Mouse (Mus musculus) forebrain, embryonic 13.5 days (tissue): ENCODE results near the gene Chd1. TPM values are rescaled to one million over a fixed set of nuclear protein-coding genes. Genes with fewer than 3 reads are reported as not detected.

Source experiments
- ATAC-seq: fragments of 200-750 bp; cut with Nextera tagmentation; 2 replicates; pipeline ENCODE4 v1.8.0; 2017
- H3K27ac ChIP-seq: fragments of 300-500 bp; sonication (generic); 2 replicates; pipeline ENCODE4 v1.5.1; 2015; ENCODE audit warnings: inconsistent platforms, mild to moderate bottlenecking, moderate library complexity
- H3K27me3 ChIP-seq: fragments of 300-500 bp; sonication (generic); 2 replicates; pipeline ENCODE4 v1.6.1; 2015; ENCODE audit warnings: mild to moderate bottlenecking, inconsistent platforms
- H3K36me3 ChIP-seq: fragments of 300-500 bp; sonication (generic); 2 replicates; pipeline ENCODE4 v1.6.1; 2015; ENCODE audit warnings: mild to moderate bottlenecking, inconsistent platforms; ENCODE audit not compliant: poor library complexity, severe bottlenecking
- H3K4me1 ChIP-seq: fragments of 300-500 bp; sonication (generic); 2 replicates; pipeline ENCODE4 v1.6.1; 2015; ENCODE audit warnings: inconsistent platforms
- H3K4me2 ChIP-seq: fragments of 300-500 bp; sonication (generic); 2 replicates; pipeline ENCODE4 v1.6.1; 2015; ENCODE audit warnings: inconsistent platforms, mild to moderate bottlenecking, moderate library complexity
- H3K4me3 ChIP-seq: fragments of 300-500 bp; sonication (generic); 2 replicates; pipeline ENCODE4 v1.5.1; 2015; ENCODE audit warnings: mild to moderate bottlenecking, inconsistent platforms
- H3K9ac ChIP-seq: fragments of 300-500 bp; sonication (generic); 2 replicates; pipeline ENCODE4 v1.6.1; 2015; ENCODE audit warnings: mild to moderate bottlenecking, inconsistent platforms
- H3K9me3 ChIP-seq: fragments of 300-500 bp; sonication (generic); replicated peaks from 2 replicates; pipeline ENCODE4 v1.6.1; 2016; ENCODE audit warnings: inconsistent platforms
- WGBS: fragments of 180-500 bp; shearing (Covaris S2); methylation state at CpG from one replicate; pipeline ENCODE4 v1.1.7; 2015; 5-methylcytosine and 5-hydroxymethylcytosine counted together
- polyA plus RNA-seq: library from polyadenylated mRNA; unstranded; fragments of >200 nt; fragmentation: Nextera tagmentation; extraction: Ambion mirVana; gene quantifications from 2 replicates; pipeline ENCODE4 v1.2.1, GENCODE M21; 2015

Chd1 gene
- polyA plus RNA-seq, result 27.9 and 28.1 TPM in 2 replicates

DNA sequence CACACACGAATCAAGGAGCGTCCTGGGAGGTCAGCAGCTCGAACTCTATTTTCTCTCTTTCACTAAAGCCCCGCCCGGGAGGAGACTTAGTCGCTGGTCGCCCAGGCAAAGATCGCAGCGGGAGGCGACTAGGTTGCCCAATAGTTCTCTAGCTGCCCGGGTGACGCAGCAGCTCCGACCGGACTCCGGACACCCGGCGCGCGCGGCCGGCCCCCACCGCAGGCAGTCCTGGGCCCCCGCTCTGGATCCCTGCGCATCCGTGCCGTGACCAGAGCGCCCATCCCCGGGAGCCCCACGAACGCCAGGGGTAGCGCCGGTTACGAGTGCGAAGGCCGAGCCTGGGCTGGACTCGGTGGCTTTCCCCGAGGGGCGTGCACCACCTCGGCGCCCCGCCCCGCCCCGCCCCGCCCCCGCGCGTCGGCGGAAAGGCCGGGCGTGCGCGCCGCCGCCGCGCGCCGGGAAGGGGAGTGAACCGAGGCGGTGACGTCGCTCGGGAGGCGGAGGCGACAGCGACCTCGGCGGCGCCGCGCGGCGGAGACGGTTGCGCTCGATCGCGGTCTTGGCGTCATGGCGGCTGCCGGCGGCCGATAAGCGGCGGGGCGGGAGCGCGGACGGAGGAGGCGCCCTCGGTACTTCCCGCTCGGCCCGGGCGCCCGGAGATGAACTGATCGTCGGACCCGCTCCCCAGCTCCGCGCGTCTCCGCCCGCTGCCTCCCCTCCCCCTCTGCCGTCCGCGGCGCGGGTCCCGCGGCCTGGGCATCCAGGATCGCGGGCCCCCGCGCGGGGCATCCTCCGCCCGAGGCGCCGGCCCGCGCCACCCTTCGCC, at the start of gene Chd1:
Chd1 (plus strand) TSS at position 493 of the 826 bp plus-strand sequence.
- Histone ChIP-seq H3K9ac (peak within 1 kb of the TSS; percentile 89), H3K9me3 (no peaks in the 10 kb centered on the region), H3K4me1 (peaks cover 34% of the 10 kb centered on the region), H3K27me3 (no peaks in the 10 kb centered on the region), H3K4me3 (peak within 1 kb of the TSS; percentile 88), H3K4me2 (peak within 1 kb of the TSS; percentile 95), H3K36me3 (peaks cover 12% of the 10 kb centered on the region), H3K27ac (peak within 1 kb of the TSS; percentile 94)
- peak; percentile 97 for ATAC-seq
- under 1% methylated on average over 75 of the region's 124 CpGs for WGBS

DNA sequence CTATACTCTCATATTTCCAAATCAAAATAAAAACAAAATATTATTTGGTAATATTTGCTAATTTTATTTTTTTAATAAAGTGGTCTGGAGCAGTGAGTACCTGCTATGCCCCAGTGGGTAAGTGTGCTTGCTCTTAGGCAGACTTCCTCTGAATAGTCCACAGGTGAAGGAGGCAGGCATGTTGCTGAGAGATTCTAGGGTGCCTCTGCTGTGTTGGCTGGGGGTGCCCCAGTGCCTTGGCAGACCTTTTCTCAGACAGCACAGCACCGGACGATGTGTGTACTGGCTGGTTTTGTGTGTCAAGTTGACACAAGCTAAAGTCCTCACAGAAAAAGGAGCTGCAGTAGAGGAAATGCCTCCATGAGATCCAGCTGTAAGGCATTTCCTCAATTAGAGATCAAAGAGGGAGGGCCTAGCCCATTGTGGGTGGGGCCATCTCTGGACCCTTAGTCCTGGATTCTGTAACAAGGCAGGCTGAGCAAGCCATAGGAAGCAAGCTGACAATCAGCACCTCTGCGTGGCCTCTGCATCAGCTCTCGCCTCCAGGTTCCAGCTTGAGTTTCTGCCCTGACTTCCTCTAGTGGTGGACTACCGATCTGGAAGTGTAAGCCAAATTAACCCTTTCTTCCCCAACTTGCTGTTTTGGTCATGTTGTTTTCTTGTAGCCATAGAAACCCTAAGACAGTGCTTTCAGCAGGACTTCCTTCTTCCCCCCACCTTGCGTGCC, 47.7 kb upstream of the Chd1 start:
- no peak overlapping the region for H3K9ac ChIP-seq
- no peaks in the 10 kb centered on the region for H3K9me3 ChIP-seq
- no peaks in the 10 kb centered on the region for H3K36me3 ChIP-seq
- 29% methylated on average over 6 of the region's 6 CpGs for WGBS
- no peaks in the 10 kb centered on the region for H3K27me3 ChIP-seq
- H3K4me3 ChIP-seq, result no peak overlapping the region
- no peak overlapping the region for H3K27ac ChIP-seq
- no peak overlapping the region for H3K4me2 ChIP-seq
- peak; percentile 50; the same call in 1 of the 2 replicates for ATAC-seq
- no peaks in the 10 kb centered on the region for H3K4me1 ChIP-seq

DNA sequence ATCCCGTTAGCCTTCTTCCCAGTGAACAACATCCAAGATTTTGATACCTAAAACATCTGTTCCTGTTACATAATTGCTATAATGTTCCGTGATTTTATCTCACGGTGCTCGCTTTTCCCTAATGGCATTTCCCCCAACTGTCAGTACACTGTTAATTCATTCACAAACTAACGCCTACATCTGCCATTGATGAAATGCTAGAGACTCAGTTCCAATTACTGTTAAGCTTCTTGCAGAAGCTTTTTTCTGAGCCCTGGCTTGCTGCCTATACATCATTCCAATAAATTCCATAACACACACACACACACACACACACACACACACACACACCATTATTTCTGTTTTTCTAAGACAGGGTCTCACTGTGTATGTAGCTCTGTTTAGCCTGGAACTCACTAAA, 31.9 kb upstream of the Chd1 start:
- H3K9ac ChIP-seq, result no peak overlapping the region
- no peaks in the 10 kb centered on the region for H3K4me1 ChIP-seq
- H3K27ac ChIP-seq, result no peak overlapping the region
- H3K4me3 ChIP-seq, result no peak overlapping the region
- H3K36me3 ChIP-seq, result no peaks in the 10 kb centered on the region
- no peaks in the 10 kb centered on the region for H3K27me3 ChIP-seq
- H3K9me3 ChIP-seq, result no peaks in the 10 kb centered on the region
- ATAC-seq, result no peak
- 61% methylated on average over 5 of the region's 5 CpGs for WGBS
- H3K4me2 ChIP-seq, result no peak overlapping the region

DNA sequence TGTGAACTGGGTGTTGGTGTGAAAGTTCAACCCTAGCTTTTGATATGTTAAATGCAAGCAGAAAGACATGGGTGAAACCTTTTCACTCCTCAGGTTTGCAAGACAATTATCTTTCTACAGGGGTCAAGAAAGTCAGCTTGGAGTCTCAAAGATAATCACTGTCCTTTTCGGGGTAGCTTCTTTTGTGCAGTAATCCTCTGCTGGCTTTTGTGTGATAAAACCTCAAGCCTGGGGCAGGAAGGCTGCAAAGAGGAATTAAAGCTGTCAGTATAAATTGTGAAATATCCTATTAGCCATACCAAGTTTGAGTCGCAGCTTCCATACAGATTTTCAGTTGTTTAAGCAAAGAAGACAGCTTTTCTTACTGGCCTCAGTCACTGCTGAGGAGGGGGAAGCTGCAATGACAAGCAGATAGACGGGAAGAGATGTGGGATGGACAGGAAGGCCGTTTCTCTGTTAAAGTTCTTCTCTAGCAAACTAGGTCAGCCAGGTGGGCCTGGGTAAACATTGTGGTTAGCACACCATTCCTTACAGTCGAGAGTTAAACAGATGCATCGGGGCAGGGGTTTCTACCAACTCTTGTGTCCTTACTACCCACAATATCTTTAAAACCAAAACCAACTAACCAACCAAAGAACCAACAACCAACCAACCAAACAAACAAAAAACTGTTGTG, 26.7 kb upstream of the Chd1 start:
- Histone ChIP-seq H3K4me1 (no peaks in the 10 kb centered on the region), H3K9me3 (no peaks in the 10 kb centered on the region), H3K27me3 (no peaks in the 10 kb centered on the region), H3K27ac (no peak overlapping the region), H3K36me3 (no peaks in the 10 kb centered on the region), H3K9ac (no peak overlapping the region), H3K4me2 (no peak overlapping the region), H3K4me3 (no peak overlapping the region)
- no peak for ATAC-seq
- 6% methylated on average over 6 of the region's 6 CpGs for WGBS

DNA sequence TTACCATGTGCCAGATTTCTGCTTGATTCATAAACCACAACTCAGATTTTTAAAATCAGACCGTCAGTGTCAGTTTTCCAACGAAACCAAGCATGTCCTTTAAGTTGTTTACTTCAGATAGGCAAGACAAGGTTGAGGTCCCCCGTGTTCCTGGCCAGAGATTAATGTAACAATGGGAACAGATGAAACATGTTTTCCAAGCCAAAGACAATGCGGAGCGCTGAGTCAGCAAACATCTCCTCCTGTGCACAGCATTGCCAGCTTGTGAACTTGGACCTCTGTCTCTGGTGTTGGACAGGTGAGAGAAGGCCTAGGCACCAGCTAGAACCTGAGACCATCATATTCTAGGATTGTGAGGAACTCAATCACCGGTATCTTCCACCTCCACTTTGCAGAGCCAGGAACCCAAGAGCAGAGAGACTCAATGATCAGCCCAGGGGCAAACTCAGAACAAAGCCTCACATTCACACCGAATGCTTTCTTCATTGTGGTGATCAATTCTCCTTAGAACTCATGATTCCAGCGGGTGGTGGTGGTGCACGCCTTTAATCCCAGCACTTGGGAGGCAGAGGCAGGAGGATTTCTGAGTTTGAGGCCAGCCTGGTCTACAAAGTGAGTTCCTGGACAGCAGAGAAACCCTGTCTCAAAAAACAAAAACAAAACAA, 24.7 kb upstream of the Chd1 start:
- Histone ChIP-seq H3K27me3 (no peaks in the 10 kb centered on the region), H3K4me1 (no peaks in the 10 kb centered on the region), H3K36me3 (no peaks in the 10 kb centered on the region), H3K9me3 (no peaks in the 10 kb centered on the region), H3K27ac (no peak overlapping the region), H3K4me3 (no peak overlapping the region), H3K4me2 (no peak overlapping the region), H3K9ac (no peak overlapping the region)
- 91% methylated on average over 9 of the region's 9 CpGs for WGBS
- ATAC-seq, result no peak

DNA sequence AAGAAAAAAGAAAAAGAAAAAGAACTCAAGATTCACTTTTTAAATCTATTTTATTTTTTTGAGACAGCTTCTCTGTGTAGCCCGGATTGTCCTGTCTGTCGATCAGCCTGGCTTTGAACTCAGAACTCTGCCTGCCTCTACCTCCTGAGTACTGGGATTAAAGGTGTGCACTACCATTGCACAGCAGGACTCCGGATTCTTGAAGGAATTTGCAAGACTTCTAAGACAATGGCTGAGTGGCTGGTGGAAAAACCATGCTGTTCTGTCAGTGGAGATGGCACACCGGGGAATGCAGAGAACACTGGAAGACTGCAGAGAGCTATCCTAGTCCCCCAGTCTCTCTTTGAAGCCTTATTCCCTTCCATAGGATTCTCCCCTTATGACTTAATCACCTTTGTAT, 24.1 kb upstream of the Chd1 start:
- no peak overlapping the region for H3K27ac ChIP-seq
- no peak overlapping the region for H3K4me2 ChIP-seq
- WGBS, result 80% methylated on average over 4 of the region's 4 CpGs
- no peaks in the 10 kb centered on the region for H3K9me3 ChIP-seq
- H3K4me1 ChIP-seq, result no peaks in the 10 kb centered on the region
- no peak overlapping the region for H3K4me3 ChIP-seq
- ATAC-seq, result no peak
- no peaks in the 10 kb centered on the region for H3K27me3 ChIP-seq
- no peaks in the 10 kb centered on the region for H3K36me3 ChIP-seq
- H3K9ac ChIP-seq, result no peak overlapping the region

DNA sequence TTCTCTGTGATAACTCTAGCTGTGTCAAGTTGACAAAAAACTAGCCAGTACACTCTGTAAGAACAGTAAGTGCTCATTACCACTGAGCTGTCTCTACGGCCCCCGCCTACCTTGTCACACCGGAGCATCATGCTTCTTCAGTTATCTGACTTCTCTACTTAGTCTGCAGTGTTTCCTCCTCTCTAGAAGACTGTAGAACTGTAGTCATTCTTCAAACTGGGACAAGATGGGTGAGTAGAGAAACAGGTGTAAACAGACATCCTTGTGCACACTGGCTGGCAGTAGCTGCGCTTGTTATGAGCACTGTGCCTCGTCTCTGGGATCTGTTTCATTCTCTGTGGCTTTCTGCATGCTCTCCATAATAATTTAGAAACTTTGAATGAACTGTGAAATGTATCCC, 18.4 kb upstream of the Chd1 start:
- 92% methylated on average over 5 of the region's 5 CpGs for WGBS
- ATAC-seq, result no peak
- H3K9me3 ChIP-seq, result no peaks in the 10 kb centered on the region

DNA sequence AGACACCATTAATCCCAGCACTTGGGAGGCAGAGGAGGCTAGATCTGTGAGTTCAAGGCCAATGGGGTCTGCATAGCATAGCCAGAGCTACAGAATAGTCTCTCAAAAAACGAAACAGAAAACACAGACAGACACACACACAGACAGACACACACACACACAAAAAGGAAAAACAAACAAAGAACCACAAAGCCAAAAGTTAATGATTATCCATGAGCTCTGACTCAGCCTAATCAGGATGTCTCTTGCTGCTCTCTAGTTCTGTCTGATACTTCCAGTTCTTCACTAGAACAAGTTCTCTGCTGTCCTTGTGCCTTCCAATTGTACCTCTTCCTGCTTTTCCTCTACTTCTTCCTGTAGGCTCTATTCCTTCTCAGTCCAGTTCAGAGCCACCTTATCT, 14.5 kb upstream of the Chd1 start:
- WGBS, result 67% methylated on average over 1 of the region's 1 CpGs
- Histone ChIP-seq H3K4me1 (no peaks in the 10 kb centered on the region), H3K27ac (no peak overlapping the region), H3K36me3 (no peaks in the 10 kb centered on the region), H3K4me2 (no peak overlapping the region), H3K4me3 (no peak overlapping the region), H3K9ac (no peak overlapping the region), H3K9me3 (no peaks in the 10 kb centered on the region), H3K27me3 (no peaks in the 10 kb centered on the region)
- no peak for ATAC-seq

More for the DNA sequence above, 18.4 kb upstream of the Chd1 start:
- no peaks in the 10 kb centered on the region for H3K27me3 ChIP-seq
- no peak overlapping the region for H3K4me2 ChIP-seq
- no peaks in the 10 kb centered on the region for H3K36me3 ChIP-seq
- no peak overlapping the region for H3K4me3 ChIP-seq
- H3K9ac ChIP-seq, result no peak overlapping the region
- H3K27ac ChIP-seq, result no peak overlapping the region
- no peaks in the 10 kb centered on the region for H3K4me1 ChIP-seq

DNA sequence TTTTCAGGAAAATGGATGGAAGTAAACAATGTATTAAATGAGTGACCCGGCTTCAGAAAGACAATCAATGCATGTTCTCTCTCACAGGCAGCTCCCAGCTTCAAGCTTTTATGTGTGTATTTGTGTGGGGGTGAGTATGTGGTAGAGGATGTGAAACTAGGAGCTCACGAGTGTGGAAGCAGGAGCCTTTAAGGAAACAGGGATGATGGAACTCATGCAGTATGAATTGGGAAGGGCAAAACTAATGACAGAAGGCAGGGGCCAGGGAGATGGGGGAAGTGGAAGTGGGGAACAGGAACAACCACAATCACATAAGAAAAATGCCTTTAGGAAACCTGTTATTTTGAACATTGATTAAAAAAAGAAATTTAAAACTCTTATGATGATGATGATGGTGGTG, 9.2 kb upstream of the Chd1 start:
- Histone ChIP-seq H3K36me3 (no peaks in the 10 kb centered on the region), H3K27me3 (no peaks in the 10 kb centered on the region), H3K9ac (no peak overlapping the region), H3K27ac (no peak overlapping the region), H3K4me1 (no peaks in the 10 kb centered on the region), H3K4me2 (no peak overlapping the region), H3K4me3 (no peak overlapping the region), H3K9me3 (no peaks in the 10 kb centered on the region)
- ATAC-seq, result no peak
- WGBS, result 86% methylated on average over 2 of the region's 2 CpGs

DNA sequence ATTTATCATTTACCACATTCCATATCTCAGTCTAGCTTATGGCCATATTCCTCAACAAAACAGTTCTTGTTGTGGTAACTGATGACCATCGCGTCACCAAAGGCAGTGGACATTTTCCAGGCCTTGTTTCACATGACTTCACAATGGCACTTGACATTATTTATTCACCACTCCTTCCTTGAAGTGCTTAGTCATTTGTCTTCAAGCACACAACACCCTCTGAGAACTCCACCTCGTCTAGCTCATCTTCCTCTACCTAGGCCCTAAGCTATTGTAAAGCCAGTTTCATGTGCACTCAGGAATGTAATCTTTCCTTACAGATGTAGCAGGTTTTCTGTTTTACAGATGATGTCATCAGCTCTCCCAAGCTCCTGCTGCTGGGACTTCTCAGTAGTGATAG, 5.8 kb upstream of the Chd1 start:
- Histone ChIP-seq H3K27me3 (no peaks in the 10 kb centered on the region), H3K9ac (no peak overlapping the region), H3K27ac (no peak overlapping the region), H3K36me3 (no peaks in the 10 kb centered on the region), H3K9me3 (no peaks in the 10 kb centered on the region), H3K4me2 (no peak overlapping the region), H3K4me1 (peaks cover 2% of the 10 kb centered on the region), H3K4me3 (no peak overlapping the region)
- ATAC-seq, result no peak
- 95% methylated on average over 3 of the region's 3 CpGs for WGBS

DNA sequence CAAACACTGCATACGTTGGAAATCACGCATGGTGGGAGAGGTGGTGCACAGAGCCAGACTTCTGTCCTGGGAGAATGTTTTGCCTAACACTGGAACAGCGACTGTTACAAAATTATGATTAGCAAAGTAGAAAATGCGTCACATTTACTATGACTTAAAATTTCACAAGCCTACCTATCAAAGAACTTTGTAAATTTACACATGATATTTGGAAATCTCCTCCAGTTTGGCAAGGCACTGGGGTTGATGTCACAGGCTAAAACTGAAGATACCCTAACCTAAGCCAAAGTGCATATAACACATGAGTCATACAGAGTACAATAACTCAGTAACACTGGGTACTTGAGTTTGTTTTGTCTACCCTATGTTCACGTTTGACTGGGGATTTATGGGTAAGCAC, 3.3 kb upstream of the Chd1 start:
- 91% methylated on average over 5 of the region's 5 CpGs for WGBS
- H3K9ac ChIP-seq, result no peak overlapping the region
- ATAC-seq, result no peak
- H3K9me3 ChIP-seq, result no peaks in the 10 kb centered on the region
- no peaks in the 10 kb centered on the region for H3K27me3 ChIP-seq
- peaks cover 7% of the 10 kb centered on the region for H3K4me1 ChIP-seq
- H3K4me3 ChIP-seq, result no peak overlapping the region
- H3K36me3 ChIP-seq, result no peaks in the 10 kb centered on the region
- H3K27ac ChIP-seq, result no peak overlapping the region
- no peak overlapping the region for H3K4me2 ChIP-seq

DNA sequence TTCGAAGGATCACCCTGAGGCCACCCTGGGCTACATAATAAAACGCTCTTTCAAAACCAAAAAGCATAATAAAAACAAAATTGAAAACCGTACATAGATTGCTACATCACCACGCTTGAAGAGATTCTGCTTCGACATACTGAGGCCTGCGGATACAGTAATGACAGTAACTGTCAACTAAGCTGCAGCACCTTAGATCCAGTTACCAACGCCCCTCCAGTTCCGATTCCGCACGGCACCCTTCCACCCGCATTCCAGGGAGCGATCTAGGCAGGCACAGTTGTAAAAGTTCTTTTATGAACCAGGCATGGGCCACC, 651 bp upstream of the Chd1 start:
- Histone ChIP-seq H3K27ac (peak overlapping the region; percentile 94; the same call in 1 of the 2 replicates), H3K9me3 (no peaks in the 10 kb centered on the region), H3K9ac (peak overlapping the region; percentile 89), H3K4me2 (peak overlapping the region; percentile 95), H3K4me3 (peak overlapping the region; percentile 88), H3K36me3 (peaks cover 12% of the 10 kb centered on the region), H3K27me3 (no peaks in the 10 kb centered on the region), H3K4me1 (peaks cover 30% of the 10 kb centered on the region)
- WGBS, result 5% methylated on average over 12 of the region's 12 CpGs
- ATAC-seq, result no peak
